Mouse (Mus musculus) heart, postnatal 0 days (tissue): Measurements from ENCODE around the gene Dnajc11. TPM values are rescaled to one million over a fixed set of nuclear protein-coding genes. Genes with fewer than 3 reads are reported as not detected.

Source experiments
- ATAC-seq: fragments of 200-750 bp; cut with Nextera tagmentation; 2 replicates; pipeline ENCODE4 v1.8.0; 2017; ENCODE audit warnings: low read depth, moderate number of reproducible peaks, moderate library complexity; ENCODE audit not compliant: insufficient read depth
- DNase-seq: peaks from one replicate; pipeline ENCODE4 v3.0.0-alpha.2; 2016; ENCODE audit warnings: low spot score
- H3K27ac ChIP-seq: fragments of 300-500 bp; sonication (generic); 2 replicates; pipeline ENCODE4 v1.5.1; 2014; ENCODE audit warnings: low read depth, mild to moderate bottlenecking
- H3K27me3 ChIP-seq: fragments of 300-500 bp; sonication (generic); 2 replicates; pipeline ENCODE4 v1.6.1; 2014; ENCODE audit warnings: low read length, mixed read lengths; ENCODE audit not compliant: control insufficient read depth, insufficient read depth
- H3K36me3 ChIP-seq: fragments of 300-500 bp; sonication (generic); replicated peaks from 2 replicates; pipeline ENCODE4 v1.6.1; 2014; ENCODE audit warnings: low read length, mixed read lengths; ENCODE audit not compliant: control insufficient read depth, insufficient read depth
- H3K4me1 ChIP-seq: fragments of 300-500 bp; sonication (generic); 2 replicates; pipeline ENCODE4 v1.6.1; 2014; ENCODE audit warnings: antibody characterized with exemption; ENCODE audit not compliant: control insufficient read depth, insufficient read depth
- H3K4me2 ChIP-seq: fragments of 300-500 bp; sonication (generic); 2 replicates; pipeline ENCODE4 v1.6.1; 2014; ENCODE audit warnings: low read depth, mild to moderate bottlenecking, low read length, moderate library complexity
- H3K4me3 ChIP-seq: fragments of 300-500 bp; sonication (generic); 2 replicates; pipeline ENCODE4 v1.5.1; 2014; ENCODE audit warnings: low read depth, low read length
- H3K9ac ChIP-seq: fragments of 300-500 bp; sonication (generic); replicated peaks from 2 replicates; pipeline ENCODE4 v1.6.1; 2014; ENCODE audit warnings: low read depth, low read length, mixed read lengths
- H3K9me3 ChIP-seq: fragments of 300-500 bp; sonication (generic); replicated peaks from 2 replicates; pipeline ENCODE4 v1.6.1; 2016; ENCODE audit warnings: low read length; ENCODE audit not compliant: control insufficient read depth
- CTCF ChIP-seq: IDR thresholded peaks from 2 replicates; pipeline ENCODE4 v1.5.1; 2016; ENCODE audit warnings: antibody characterized with exemption, control low read depth, low read depth
- EP300 ChIP-seq: IDR thresholded peaks from 2 replicates; pipeline ENCODE4 v1.6.1; 2016; ENCODE audit warnings: antibody characterized with exemption, low read depth
- WGBS: fragments of 180-500 bp; shearing (Covaris S2); extraction: QIAGEN DNeasy Blood & Tissue Kit; methylation state at CpG from one replicate; pipeline ENCODE4 v1.1.7; 2014; 5-methylcytosine and 5-hydroxymethylcytosine counted together
- polyA plus RNA-seq: library from polyadenylated mRNA; unstranded; fragments of >200 nt; fragmentation: Nextera tagmentation; extraction: Ambion mirVana; gene quantifications from 2 replicates; pipeline ENCODE4 v1.2.1, GENCODE M21; 2015
- total RNA-seq: library from RNA; depleted of rRNA; stranded (reverse); fragments of >200 nt; gene quantifications from 2 replicates; pipeline ENCODE4 v1.2.3, GENCODE M21; 2014; ENCODE audit warnings: low replicate concordance

Dnajc11 gene
- total and polyA plus RNA-seq, 2 experiments from 2014 or later, result 47.7 to 95.3 TPM

- whole genome bisulfite sequencing, result 48% methylated on average over 13 of the region's 13 CpGs
- Histone ChIP-seq H3K9me3 (peaks cover 6% of the 10 kb centered on the region; the same call in 1 of the 2 replicates), H3K36me3 (no peaks in the 10 kb centered on the region), H3K4me1 (peaks cover 19% of the 10 kb centered on the region), H3K4me2 (no peak overlapping the region), H3K9ac (no peak overlapping the region), H3K27ac (no peak overlapping the region), H3K4me3 (no peak overlapping the region), H3K27me3 (no peaks in the 10 kb centered on the region)
- no peak for DNase-seq
- no peak for TF ChIP-seq CTCF
- TF ChIP-seq EP300, result no peak
- no peak for ATAC-seq
Observed at GRCm38 (mm10) chr4:151898600-151899245, 34.8 kb upstream of the Dnajc11 start.

GRCm38 (mm10) chr4:151899707-151900384 lies 33.6 kb upstream of the Dnajc11 start:
- no peak for ATAC-seq
- no peak for TF ChIP-seq EP300
- TF ChIP-seq CTCF, result peak; percentile 51
- 62% methylated on average over 11 of the region's 11 CpGs for WGBS

GRCm38 (mm10) chr4:151900735-151901134 lies 32.8 kb upstream of the Dnajc11 start:
- no peak overlapping the region for H3K4me3 ChIP-seq
- WGBS, result 64% methylated on average over 6 of the region's 6 CpGs
- no peaks in the 10 kb centered on the region for H3K27me3 ChIP-seq
- ATAC-seq (no peak), DNase-seq (no peak)
- H3K36me3 ChIP-seq, result no peaks in the 10 kb centered on the region
- no peak overlapping the region for H3K9ac ChIP-seq
- H3K4me2 ChIP-seq, result no peak overlapping the region
- no peak overlapping the region for H3K27ac ChIP-seq
- TF ChIP-seq EP300 (no peak), CTCF (no peak)
- H3K4me1 ChIP-seq, result peaks cover 30% of the 10 kb centered on the region
- peaks cover 1% of the 10 kb centered on the region; the same call in 1 of the 2 replicates for H3K9me3 ChIP-seq

More at GRCm38 (mm10) chr4:151899707-151900384, 33.6 kb upstream of the Dnajc11 start:
- Histone ChIP-seq H3K4me3 (no peak overlapping the region), H3K9ac (no peak overlapping the region), H3K4me2 (no peak overlapping the region), H3K36me3 (no peaks in the 10 kb centered on the region), H3K27me3 (no peaks in the 10 kb centered on the region), H3K27ac (no peak overlapping the region), H3K4me1 (peaks cover 30% of the 10 kb centered on the region), H3K9me3 (peaks cover 6% of the 10 kb centered on the region; the same call in 1 of the 2 replicates)
- no peak for DNase-seq

DNA sequence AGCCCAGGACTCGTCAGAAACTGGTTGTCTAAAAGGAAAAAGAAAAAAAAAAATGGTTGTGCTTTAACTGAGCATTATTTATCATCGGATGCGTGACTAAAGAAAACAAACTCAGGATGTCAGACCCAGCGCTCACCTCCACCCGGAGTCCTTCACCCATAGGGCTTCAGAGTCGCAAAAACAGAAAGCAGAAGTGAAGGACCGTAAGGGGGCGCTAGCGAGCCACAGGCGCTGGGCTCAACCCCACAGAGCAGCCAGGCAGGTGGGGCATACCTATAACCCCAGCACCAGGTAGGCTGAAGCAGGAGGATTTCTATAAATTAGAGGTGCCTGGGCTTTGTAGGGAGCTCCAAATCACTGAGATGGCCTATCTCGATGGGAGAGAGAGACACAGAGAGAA lies 32.1 kb upstream of the Dnajc11 start:
- Histone ChIP-seq H3K9me3 (no peaks in the 10 kb centered on the region), H3K4me3 (no peak overlapping the region), H3K9ac (no peak overlapping the region), H3K27me3 (no peaks in the 10 kb centered on the region), H3K4me2 (no peak overlapping the region), H3K27ac (peak overlapping the region; percentile 90; the same call in 1 of the 2 replicates), H3K4me1 (peaks cover 30% of the 10 kb centered on the region), H3K36me3 (no peaks in the 10 kb centered on the region)
- 50% methylated on average over 11 of the region's 11 CpGs for WGBS
- no peak for ATAC-seq
- no peak; the same call in 1 of the 2 replicates for TF ChIP-seq CTCF
- no peak for TF ChIP-seq EP300
- no peak for DNase-seq

- peak; percentile 25 for ATAC-seq
- Histone ChIP-seq H3K4me3 (no peak overlapping the region), H3K4me1 (peaks cover 30% of the 10 kb centered on the region), H3K27me3 (no peaks in the 10 kb centered on the region), H3K9ac (0 out of 2 replicates have a peak overlapping the region, but pooled peaks have one; percentile 23), H3K9me3 (no peaks in the 10 kb centered on the region), H3K27ac (peak overlapping the region; percentile 90), H3K36me3 (no peaks in the 10 kb centered on the region), H3K4me2 (no peak overlapping the region)
- TF ChIP-seq EP300, result no peak
- TF ChIP-seq CTCF, result no peak
- DNase-seq, result no peak
- WGBS, result 65% methylated on average over 17 of the region's 17 CpGs
Observed at GRCm38 (mm10) chr4:151902046-151902688, 31.3 kb upstream of the Dnajc11 start.
